Mouse (Mus musculus): Measurements from ENCODE around the gene Dgkz. TPM values are rescaled to one million over a fixed set of nuclear protein-coding genes. Genes with fewer than 3 reads are reported as not detected.

The Dgkz gene
- polyA plus RNA-seq, 1 experiment from 2014 or later = 47.9 TPM

DNA sequence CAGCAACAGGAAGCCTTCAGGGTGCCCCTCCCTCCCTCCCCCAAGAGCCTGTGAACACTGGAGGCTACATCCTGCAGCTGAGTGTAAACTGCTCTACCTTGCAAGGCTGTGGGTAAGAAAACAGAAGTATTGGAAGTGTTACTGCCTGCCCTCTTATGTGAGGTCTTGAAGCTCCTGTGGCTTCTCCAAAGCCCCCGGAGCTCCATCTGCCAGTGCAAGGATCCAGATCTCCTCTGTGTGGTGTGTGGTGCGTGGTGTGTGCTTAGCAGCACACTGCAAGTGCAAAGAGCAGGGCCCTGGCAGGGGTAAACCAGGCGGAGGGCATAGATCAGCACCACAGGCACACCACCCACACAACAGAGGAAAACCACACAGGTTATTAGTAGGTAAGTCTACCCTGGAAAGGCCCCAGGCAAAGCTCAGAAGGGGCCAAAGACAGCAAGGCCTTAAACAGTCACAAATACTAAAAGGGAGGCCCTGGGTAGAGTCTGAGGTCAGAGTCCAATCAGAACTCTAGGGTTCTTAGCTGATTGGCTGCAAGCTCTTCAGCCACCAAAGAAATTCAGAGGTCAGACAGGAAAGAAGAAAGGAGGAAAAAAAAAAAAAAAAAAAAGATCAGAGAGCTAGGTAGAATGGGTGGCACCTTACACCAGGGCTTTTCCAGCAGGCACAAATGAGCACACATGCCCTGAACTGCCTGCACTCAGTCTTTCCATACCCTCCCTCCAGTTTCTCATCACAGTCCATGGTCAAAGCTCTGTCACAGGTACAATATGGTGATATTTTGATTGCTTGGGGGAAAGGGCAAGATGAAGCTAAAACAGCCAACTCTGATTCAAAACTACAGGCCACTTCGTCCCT is 13.5 kb downstream of the Dgkz start:
- Histone ChIP-seq H3K9me3 (ENCODE audit: control insufficient read depth, low read depth, low read length) (no peaks in the 10 kb centered on the region), H3K4me1 (ENCODE audit: control insufficient read depth, insufficient read depth, low read length) (peaks cover 44% of the 10 kb centered on the region), H3K36me3 (ENCODE audit: control insufficient read depth, insufficient read depth, low read length) (no peaks in the 10 kb centered on the region), H3K27me3 (ENCODE audit: control insufficient read depth, insufficient read depth, low read length) (no peaks in the 10 kb centered on the region), H3K4me2 (replicated peaks; ENCODE audit: low read depth, low read length) (peak overlapping the region; percentile 97), H3K27ac (ENCODE audit: low read length) (peak overlapping the region; percentile 79; the same call in 1 of the 2 replicates), H3K9ac (replicated peaks; ENCODE audit: low read depth, low read length) (peak overlapping the region; percentile 81), H3K4me3 (ENCODE audit: low read depth, low read length) (peak overlapping the region; percentile 94)
- WGBS = 59% methylated on average over 4 of the region's 4 CpGs
- no peak for ATAC-seq (ENCODE audit: insufficient number of reproducible peaks, insufficient read depth, low FRiP score, low read depth)

GRCm38 (mm10) chr2:91960459-91960858 is 15.2 kb downstream of the Dgkz start:
- no peak overlapping the region for H3K27ac ChIP-seq (ENCODE audit: low read length)
- peaks cover 53% of the 10 kb centered on the region for H3K4me1 ChIP-seq (ENCODE audit: control insufficient read depth, insufficient read depth, low read length)
- WGBS = 95% methylated on average over 5 of the region's 5 CpGs
- H3K4me3 ChIP-seq (ENCODE audit: low read depth, low read length) = no peak overlapping the region
- no peaks in the 10 kb centered on the region for H3K9me3 ChIP-seq (ENCODE audit: control insufficient read depth, low read depth, low read length)
- ATAC-seq (ENCODE audit: insufficient number of reproducible peaks, insufficient read depth, low FRiP score, low read depth) = no peak
- H3K9ac ChIP-seq (replicated peaks; ENCODE audit: low read depth, low read length) = no peak overlapping the region
- no peaks in the 10 kb centered on the region for H3K27me3 ChIP-seq (ENCODE audit: control insufficient read depth, insufficient read depth, low read length)
- no peaks in the 10 kb centered on the region for H3K36me3 ChIP-seq (ENCODE audit: control insufficient read depth, insufficient read depth, low read length)
- no peak overlapping the region for H3K4me2 ChIP-seq (replicated peaks; ENCODE audit: low read depth, low read length)

DNA sequence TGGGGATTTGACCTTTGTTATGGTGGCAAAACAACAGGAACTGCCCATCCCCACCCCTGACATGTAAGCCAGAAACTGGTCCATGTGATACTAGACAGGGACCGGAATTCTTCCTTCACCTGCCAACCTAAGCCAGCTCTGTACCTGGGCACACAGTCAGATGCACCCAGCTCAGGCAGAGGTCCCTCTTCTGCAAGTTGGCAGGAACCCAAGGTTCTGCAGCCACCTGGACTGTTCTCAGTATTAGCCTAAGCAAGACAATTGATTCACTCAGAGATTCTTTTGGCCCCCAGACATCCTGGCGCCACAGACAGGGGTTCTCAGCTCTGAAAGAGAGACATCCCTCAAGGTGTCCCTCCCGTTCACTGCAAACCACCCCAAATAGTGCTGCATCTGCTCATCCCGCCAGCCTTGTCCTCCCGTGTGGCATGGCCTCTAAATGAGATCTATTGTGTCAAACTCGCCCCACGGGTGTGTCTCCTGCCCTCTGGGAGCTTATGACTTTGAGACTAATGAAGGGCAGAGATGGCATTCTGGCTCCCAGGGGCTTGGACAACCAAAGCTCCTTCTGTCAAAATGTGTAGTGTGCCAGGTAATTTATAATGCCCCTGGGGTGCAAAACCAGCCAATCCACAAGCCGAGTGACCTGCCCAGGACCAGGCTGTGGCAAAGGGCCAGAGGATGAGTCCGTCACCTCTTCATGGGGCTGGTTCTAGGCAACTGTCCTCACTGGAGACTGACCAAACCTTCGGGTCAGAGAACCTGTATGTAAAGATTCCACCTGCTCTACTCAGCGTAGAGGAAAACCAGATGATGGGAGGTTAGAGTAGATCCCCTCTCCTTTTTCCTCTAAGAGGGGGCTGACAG is 15.9 kb downstream of the Dgkz start:
- H3K9me3 ChIP-seq (ENCODE audit: control insufficient read depth, low read depth, low read length) = no peaks in the 10 kb centered on the region
- no peaks in the 10 kb centered on the region for H3K36me3 ChIP-seq (ENCODE audit: control insufficient read depth, insufficient read depth, low read length)
- no peak overlapping the region for H3K9ac ChIP-seq (replicated peaks; ENCODE audit: low read depth, low read length)
- H3K4me1 ChIP-seq (ENCODE audit: control insufficient read depth, insufficient read depth, low read length) = peaks cover 48% of the 10 kb centered on the region
- H3K27ac ChIP-seq (ENCODE audit: low read length) = no peak overlapping the region
- ATAC-seq (ENCODE audit: insufficient number of reproducible peaks, insufficient read depth, low FRiP score, low read depth) = no peak
- 75% methylated on average over 11 of the region's 11 CpGs for WGBS
- no peak overlapping the region for H3K4me2 ChIP-seq (replicated peaks; ENCODE audit: low read depth, low read length)
- H3K4me3 ChIP-seq (ENCODE audit: low read depth, low read length) = no peak overlapping the region
- no peaks in the 10 kb centered on the region for H3K27me3 ChIP-seq (ENCODE audit: control insufficient read depth, insufficient read depth, low read length)

DNA sequence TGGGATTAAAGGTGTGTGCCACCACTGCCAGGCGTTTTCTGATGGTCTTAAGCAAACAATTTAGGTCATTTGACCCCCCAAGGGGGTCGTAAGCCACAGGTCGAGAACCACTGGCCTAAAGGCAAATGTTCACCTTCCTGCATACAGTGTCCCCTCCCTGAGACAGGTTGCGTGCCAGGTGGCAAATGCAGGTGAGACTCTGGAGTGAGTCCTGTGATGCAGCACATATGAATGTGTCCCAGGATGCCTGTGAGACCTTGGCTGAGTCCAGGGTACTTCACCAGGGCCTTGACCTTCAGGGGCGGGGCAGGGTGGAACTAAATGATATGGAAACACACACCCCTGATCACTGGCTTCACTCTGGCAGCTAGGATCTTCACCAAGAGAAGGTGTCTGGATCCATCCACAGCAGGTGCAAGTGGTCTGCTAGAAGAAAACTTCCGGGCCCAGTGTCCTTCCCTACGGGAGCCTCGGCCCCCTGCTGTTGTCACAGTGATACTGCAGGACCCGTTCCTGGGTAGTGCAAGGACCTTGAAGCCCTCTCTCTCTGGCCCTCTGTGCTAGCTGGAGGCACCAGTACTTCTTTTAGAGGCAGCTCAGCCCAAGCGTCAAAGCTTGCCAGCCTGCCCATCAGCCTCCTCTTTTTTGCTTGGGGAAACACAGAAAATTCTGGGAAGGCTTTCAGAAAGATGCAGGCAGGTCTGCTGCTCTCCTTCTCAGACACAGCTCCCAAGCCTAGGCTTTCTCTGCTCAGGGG is 16.8 kb downstream of the Dgkz start:
- Histone ChIP-seq H3K4me1 (ENCODE audit: control insufficient read depth, insufficient read depth, low read length) (peaks cover 52% of the 10 kb centered on the region), H3K4me2 (replicated peaks; ENCODE audit: low read depth, low read length) (no peak overlapping the region), H3K36me3 (ENCODE audit: control insufficient read depth, insufficient read depth, low read length) (no peaks in the 10 kb centered on the region), H3K9ac (replicated peaks; ENCODE audit: low read depth, low read length) (no peak overlapping the region), H3K4me3 (ENCODE audit: low read depth, low read length) (no peak overlapping the region), H3K9me3 (ENCODE audit: control insufficient read depth, low read depth, low read length) (no peaks in the 10 kb centered on the region), H3K27ac (ENCODE audit: low read length) (no peak overlapping the region), H3K27me3 (ENCODE audit: control insufficient read depth, insufficient read depth, low read length) (no peaks in the 10 kb centered on the region)
- 44% methylated on average over 10 of the region's 10 CpGs for WGBS
- ATAC-seq (ENCODE audit: insufficient number of reproducible peaks, insufficient read depth, low FRiP score, low read depth) = no peak

GRCm38 (mm10) chr2:91958049-91958448 is 17.6 kb downstream of the Dgkz start:
- WGBS = 79% methylated on average over 8 of the region's 8 CpGs
- peaks cover 58% of the 10 kb centered on the region for H3K4me1 ChIP-seq (ENCODE audit: control insufficient read depth, insufficient read depth, low read length)
- no peak overlapping the region for H3K27ac ChIP-seq (ENCODE audit: low read length)

GRCm38 (mm10) chr2:91957096-91957495 is 18.6 kb downstream of the Dgkz start:
- 10% methylated on average over 4 of the region's 4 CpGs for WGBS
- Histone ChIP-seq H3K4me1 (ENCODE audit: control insufficient read depth, insufficient read depth, low read length) (peaks cover 50% of the 10 kb centered on the region), H3K4me3 (ENCODE audit: low read depth, low read length) (no peak overlapping the region), H3K27ac (ENCODE audit: low read length) (peak overlapping the region; percentile 21; the same call in 1 of the 2 replicates), H3K36me3 (ENCODE audit: control insufficient read depth, insufficient read depth, low read length) (no peaks in the 10 kb centered on the region), H3K9ac (replicated peaks; ENCODE audit: low read depth, low read length) (no peak overlapping the region), H3K9me3 (ENCODE audit: control insufficient read depth, low read depth, low read length) (no peaks in the 10 kb centered on the region), H3K27me3 (ENCODE audit: control insufficient read depth, insufficient read depth, low read length) (no peaks in the 10 kb centered on the region), H3K4me2 (replicated peaks; ENCODE audit: low read depth, low read length) (no peak overlapping the region)
- ATAC-seq (ENCODE audit: insufficient number of reproducible peaks, insufficient read depth, low FRiP score, low read depth) = peak; percentile 59; the same call in 1 of the 2 replicates

More at GRCm38 (mm10) chr2:91958049-91958448, 17.6 kb downstream of the Dgkz start:
- no peak for ATAC-seq (ENCODE audit: insufficient number of reproducible peaks, insufficient read depth, low FRiP score, low read depth)
- no peak overlapping the region for H3K4me3 ChIP-seq (ENCODE audit: low read depth, low read length)
- H3K27me3 ChIP-seq (ENCODE audit: control insufficient read depth, insufficient read depth, low read length) = no peaks in the 10 kb centered on the region
- H3K9me3 ChIP-seq (ENCODE audit: control insufficient read depth, low read depth, low read length) = no peaks in the 10 kb centered on the region
- H3K4me2 ChIP-seq (replicated peaks; ENCODE audit: low read depth, low read length) = no peak overlapping the region
- H3K9ac ChIP-seq (replicated peaks; ENCODE audit: low read depth, low read length) = no peak overlapping the region
- H3K36me3 ChIP-seq (ENCODE audit: control insufficient read depth, insufficient read depth, low read length) = no peaks in the 10 kb centered on the region

DNA sequence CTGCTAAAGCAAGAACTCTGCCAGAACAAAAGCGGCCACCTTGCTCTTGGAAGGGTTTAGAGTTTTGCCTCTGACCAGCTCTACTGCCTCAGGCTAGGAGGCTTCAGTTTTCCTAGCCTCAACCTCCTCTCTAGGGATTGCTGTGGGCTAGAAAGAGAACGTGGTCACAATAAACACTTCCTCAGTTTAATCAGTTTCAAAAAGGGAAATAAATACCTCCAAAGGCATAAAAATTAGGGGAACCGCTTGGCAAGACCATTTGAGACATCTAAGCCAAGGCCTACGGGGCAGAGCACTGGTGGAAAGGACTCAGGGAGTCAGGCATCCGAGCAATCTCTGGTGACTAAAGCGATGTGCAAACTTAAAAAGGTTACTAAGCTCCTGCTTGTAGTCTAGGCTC is 19.8 kb downstream of the Dgkz start:
- Histone ChIP-seq H3K9ac (replicated peaks; ENCODE audit: low read depth, low read length) (no peak overlapping the region), H3K27ac (ENCODE audit: low read length) (no peak overlapping the region), H3K27me3 (ENCODE audit: control insufficient read depth, insufficient read depth, low read length) (no peaks in the 10 kb centered on the region), H3K36me3 (ENCODE audit: control insufficient read depth, insufficient read depth, low read length) (no peaks in the 10 kb centered on the region), H3K4me3 (ENCODE audit: low read depth, low read length) (no peak overlapping the region), H3K9me3 (ENCODE audit: control insufficient read depth, low read depth, low read length) (no peaks in the 10 kb centered on the region), H3K4me1 (ENCODE audit: control insufficient read depth, insufficient read depth, low read length) (peaks cover 40% of the 10 kb centered on the region), H3K4me2 (replicated peaks; ENCODE audit: low read depth, low read length) (no peak overlapping the region)
- 82% methylated on average over 6 of the region's 6 CpGs for WGBS
- no peak for ATAC-seq (ENCODE audit: insufficient number of reproducible peaks, insufficient read depth, low FRiP score, low read depth)

DNA sequence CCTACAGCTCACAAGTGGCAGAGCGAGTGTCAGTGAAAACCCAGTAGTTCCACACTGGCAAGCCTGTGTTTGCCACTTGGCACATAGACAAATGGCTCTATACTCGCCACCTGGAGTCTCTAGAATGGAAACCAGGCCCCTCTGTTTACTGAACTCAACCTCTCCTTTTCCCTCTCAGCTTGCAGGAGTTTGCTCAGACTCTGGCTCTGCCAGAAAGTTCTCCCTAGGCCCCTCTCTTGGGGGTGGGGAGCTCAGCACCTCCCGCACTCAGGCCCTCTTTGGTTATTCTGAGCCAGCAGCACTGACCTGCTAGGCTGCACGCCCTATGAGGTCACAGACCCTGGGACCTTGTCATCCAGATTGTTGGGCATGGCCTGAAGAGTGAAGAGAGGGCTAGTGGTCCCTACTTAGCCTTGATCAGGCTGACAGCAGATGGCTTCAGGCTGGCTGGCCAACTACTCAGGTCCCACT is 20.5 kb downstream of the Dgkz start:
- Histone ChIP-seq H3K36me3 (ENCODE audit: control insufficient read depth, insufficient read depth, low read length) (no peaks in the 10 kb centered on the region), H3K4me1 (ENCODE audit: control insufficient read depth, insufficient read depth, low read length) (peaks cover 47% of the 10 kb centered on the region), H3K4me3 (ENCODE audit: low read depth, low read length) (no peak overlapping the region), H3K9me3 (ENCODE audit: control insufficient read depth, low read depth, low read length) (no peaks in the 10 kb centered on the region), H3K27me3 (ENCODE audit: control insufficient read depth, insufficient read depth, low read length) (no peaks in the 10 kb centered on the region), H3K9ac (replicated peaks; ENCODE audit: low read depth, low read length) (no peak overlapping the region), H3K4me2 (replicated peaks; ENCODE audit: low read depth, low read length) (no peak overlapping the region), H3K27ac (ENCODE audit: low read length) (no peak overlapping the region)
- 70% methylated on average over 4 of the region's 4 CpGs for WGBS
- ATAC-seq (ENCODE audit: insufficient number of reproducible peaks, insufficient read depth, low FRiP score, low read depth) = no peak

Measured in stomach, embryonic 14.5 days (tissue).